Mouse (Mus musculus): ENCODE data around the gene Il1rapl1.

Gene Il1rapl1

DNA sequence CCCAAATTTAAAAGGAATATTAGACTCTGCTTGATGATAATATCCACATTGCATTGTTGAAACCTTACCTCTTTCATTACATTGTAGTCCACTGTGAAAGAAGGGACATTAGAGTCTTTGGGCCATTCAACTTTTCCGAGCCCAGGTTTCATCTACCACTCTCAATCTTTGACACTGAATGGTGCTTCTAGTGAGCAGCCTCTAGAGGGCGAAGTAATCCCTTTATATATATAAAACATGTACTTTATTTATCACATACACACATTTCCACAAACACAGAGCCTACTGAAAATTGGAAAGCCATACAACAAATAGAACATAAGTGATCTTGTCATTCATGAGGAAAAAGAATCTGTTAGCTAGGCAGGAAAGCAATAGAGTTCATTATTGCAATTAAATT lies 459.8 kb downstream of the Il1rapl1 start:
- no peak for DNase-seq (ENCODE audit: low read depth, low spot score)

DNA sequence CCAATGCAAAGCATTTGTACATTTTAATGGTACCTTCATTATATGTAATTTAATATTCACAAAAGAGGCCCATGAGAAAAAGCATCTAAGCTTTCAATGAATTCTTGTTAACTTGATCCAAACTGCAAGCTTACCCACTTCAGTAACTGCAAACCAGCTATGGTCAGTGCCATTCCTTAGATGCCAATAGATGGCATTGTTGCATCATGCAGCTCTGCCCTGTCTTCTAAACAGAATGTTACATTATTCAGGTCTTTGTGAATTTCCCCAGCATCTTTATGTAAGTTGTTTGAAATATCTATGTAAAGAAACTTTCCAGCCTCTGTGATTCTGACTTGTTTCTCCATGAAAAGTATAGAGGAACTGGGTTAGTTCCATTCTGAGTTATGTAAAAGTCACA lies 514.5 kb downstream of the Il1rapl1 start:
- no peak for DNase-seq (ENCODE audit: low read depth, low spot score)

DNA sequence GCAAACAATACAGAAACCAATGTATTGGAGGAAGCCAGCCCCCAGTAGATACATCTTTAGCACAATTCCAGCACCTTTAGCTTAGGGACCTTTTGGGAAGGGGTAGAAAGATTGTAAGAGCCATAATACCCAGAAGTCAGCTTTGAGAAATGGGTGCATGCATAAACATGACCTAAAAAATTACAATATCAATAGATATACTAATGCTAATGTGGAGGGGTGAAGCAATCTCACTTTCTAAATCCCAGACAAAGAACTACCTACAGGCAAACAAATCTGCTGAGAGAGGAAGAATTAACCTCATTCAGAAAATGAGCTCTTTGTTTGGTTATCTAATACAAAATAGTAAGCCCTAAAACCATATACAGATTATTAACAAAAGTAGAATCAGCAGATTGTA lies 607.4 kb downstream of the Il1rapl1 start:
- DNase-seq (ENCODE audit: low read depth, low spot score): no peak

DNA sequence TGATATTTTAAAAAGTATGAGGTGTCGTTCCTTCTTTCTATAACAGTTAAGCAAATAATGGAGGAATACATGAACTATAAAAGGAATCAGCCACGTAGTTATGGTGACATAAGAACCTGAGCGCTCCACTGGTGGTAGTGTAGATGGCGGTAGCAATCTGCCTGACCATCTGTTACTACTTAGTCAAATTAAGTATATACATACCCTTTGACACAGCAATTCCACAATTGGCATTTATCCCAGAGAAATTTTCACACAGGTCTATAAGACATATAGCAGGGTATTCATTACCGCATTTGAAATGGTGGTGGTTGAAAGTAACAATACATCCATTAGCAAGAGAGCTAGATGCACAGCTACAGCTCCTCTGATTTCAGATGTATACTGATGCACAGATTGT lies 612.8 kb downstream of the Il1rapl1 start:
- DNase-seq (ENCODE audit: low read depth, low spot score): no peak

DNA sequence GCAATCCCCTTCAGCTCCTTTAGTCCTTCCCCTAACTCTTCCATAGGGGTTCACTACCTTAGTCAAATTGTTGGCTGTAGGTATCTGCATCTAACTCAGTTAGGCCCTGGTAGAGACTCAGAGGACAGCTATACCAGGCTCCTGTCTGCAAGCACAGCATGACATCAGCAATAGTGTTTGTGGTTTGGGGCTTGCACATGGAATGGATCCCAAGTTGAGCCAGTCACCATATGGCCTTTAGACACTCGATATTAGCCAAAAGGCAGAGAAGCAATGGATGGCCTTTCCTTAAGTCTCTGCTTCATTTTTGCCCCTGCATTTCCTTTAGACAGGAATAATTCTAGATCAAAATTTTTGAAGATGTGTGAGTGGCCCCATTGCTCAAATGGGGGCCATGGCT lies 632.0 kb downstream of the Il1rapl1 start:
- DNase-seq (ENCODE audit: low read depth, low spot score): no peak

DNA sequence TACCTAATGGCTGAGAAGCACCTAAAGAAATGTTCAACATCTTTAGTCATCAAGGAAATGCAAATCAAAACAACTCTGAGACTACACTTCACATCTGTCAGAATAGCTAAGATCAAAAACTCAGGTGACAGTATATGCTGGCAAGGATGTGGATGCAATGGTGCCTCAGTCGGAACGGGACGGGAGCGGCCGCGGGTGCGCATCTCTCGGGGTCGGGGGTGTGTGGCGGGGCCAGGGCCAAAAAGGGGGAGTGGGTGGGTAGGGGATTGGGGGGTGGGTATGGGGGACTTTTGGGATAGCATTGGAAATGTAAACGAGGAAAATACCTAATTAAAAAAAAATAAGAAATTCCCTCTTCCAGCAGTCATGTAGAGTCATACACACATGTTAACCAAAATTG lies 877.3 kb downstream of the Il1rapl1 start:
- DNase-seq (ENCODE audit: low read depth, low spot score): peak; percentile 1

DNA sequence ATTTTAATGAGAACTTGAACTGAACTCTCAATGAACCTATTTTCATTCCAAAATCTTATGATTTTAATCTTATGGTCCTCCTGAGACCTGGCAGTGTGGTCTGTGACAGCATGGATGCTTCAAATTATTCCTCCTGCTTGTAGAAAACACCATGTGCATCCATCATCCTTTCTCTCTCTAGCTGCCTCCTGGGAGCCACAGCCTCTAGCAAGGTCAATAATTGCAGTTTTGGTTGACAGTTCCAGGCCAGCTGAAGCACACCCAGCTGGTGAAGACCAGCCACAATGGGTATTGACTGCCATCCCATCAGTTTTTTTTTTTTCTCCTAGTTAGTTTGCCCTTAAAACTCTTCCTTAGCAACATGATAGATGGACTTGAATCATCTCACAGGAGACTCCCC lies 890.2 kb downstream of the Il1rapl1 start:
- DNase-seq (ENCODE audit: low read depth, low spot score): no peak

DNA sequence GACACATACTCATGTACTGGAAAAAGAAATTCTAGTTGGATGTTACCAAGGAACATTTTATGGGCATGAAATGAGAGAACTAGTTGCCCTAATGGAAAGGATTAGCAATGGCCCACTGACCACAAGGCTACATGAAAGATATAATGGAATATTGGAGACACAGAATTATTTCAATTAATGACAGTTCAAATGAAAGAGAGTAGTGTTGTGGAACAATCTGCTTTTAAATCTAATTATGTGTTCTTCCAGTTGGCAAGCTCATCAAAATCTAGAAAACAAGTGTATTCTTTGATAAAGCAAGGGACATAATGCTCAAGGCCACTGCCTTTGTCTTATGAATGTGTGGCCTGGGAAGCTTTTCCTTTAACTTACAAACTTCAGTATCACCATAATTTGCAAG lies 1113.1 kb downstream of the Il1rapl1 start:
- no peak for DNase-seq (ENCODE audit: low read depth, low spot score)

DNA sequence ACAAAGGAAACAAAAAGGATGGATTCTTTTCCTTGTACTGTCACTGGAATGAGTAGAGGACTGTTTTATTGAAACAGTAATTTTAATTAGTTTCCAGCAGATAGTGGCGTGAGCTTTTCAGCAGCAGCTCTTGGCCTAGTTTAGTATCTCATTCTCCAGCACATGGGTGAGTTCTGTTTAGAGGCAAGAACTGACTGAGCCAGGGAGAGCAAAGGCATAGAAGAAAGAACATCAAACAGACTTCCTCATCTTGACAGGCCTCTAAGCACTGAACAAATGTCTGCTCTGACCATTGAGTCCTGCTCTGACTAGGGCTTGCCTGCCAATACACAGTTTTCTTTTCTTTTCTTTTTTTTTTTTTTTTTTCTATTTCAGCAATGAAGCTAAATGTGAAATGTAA lies 1160.3 kb downstream of the Il1rapl1 start:
- DNase-seq (ENCODE audit: low read depth, low spot score): no peak

DNA sequence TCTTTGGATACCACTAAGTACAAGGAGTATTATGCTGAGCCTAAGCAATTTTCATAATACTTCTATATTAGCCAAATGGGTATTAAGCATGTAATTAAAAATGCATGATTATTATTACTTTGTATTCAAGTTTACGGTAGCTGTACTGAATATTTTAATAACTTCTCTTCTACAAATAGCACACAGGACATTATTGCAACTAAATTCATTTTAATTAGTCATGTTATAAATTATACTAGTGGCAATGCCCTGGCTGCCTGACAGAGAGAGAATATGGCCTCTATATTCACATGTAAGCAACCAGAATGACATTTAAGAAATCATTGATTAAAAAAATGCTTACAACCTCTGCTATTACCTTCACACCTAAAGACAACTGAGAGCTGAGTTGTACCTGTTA lies 1160.8 kb downstream of the Il1rapl1 start:
- DNase-seq (ENCODE audit: low read depth, low spot score): no peak

DNA sequence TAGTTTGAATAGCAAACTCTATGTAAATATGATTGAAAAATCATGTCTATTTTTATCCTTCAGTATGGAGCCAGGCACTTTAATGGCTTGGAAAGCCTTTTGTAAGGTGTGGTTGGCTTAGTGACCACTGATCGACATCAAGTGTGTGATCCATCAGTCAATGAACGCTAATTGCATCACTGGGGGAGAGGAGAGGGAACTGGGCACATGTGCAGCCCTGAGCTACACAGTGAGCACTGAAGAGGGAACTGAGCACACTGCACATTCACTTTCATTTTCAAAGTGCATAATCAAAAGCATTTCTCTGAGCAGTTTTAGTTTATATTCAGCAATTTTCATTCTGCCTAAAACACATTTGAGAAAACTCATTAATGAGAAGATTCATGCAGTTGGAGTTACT lies 1164.5 kb downstream of the Il1rapl1 start:
- no peak for DNase-seq (ENCODE audit: low read depth, low spot score)

DNA sequence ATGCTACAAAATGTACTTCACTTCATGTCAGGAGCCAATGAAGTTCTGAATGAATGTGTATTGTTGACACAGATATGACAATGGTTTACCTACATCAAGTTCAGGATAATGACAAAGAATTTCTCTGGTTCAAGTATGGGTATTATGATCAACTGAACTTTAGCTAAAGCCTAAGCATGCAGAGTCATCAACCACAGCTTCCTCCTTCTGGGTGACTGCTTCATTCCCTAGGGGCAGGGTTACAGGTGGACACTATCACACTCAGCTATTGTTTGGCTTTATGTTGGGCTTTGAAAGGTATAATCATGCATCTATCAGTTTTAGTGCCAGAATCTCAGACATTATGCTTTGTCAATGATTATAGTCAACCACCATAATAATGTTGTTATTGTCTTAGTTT lies 1166.3 kb downstream of the Il1rapl1 start:
- DNase-seq (ENCODE audit: low read depth, low spot score): no peak

DNA sequence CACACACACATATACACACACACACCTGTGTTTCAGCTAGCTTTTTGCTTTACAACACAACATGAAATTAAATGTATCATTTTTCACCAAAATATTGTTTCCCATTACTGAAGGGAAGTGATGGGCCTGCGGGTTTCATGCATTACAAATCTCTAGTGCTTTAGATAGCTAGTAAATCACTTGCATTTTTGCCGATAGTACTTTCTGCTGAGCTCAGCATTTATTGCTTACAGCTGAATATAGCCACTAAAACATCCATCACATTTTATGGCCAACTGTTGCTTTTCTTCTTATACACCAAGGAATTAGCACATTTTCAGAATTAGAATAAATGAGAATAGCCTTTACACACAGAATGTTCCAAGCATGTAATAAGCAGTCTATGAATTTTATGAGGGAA lies 1260.6 kb downstream of the Il1rapl1 start:
- no peak for DNase-seq (ENCODE audit: low read depth, low spot score)

DNA sequence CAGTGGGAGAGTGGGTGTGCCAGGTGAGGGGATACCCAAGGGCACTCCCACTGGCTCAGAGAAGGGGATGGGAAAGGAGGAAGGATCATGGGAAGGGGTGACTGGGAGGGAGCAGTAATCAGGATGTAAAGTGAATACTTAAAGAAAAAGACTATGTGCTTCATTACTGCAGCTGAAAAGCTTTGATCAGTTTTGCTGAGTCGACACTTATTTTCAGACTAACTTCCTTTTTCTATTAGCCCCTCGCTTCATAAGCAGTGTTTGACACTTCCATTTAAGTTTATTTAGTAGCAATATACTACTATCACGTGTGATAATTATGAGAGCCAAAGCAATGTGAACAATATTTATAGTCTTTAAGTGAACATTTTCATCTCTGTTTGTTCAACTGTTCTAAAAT lies 1307.2 kb downstream of the Il1rapl1 start:
- DNase-seq (ENCODE audit: low read depth, low spot score): no peak

DNA sequence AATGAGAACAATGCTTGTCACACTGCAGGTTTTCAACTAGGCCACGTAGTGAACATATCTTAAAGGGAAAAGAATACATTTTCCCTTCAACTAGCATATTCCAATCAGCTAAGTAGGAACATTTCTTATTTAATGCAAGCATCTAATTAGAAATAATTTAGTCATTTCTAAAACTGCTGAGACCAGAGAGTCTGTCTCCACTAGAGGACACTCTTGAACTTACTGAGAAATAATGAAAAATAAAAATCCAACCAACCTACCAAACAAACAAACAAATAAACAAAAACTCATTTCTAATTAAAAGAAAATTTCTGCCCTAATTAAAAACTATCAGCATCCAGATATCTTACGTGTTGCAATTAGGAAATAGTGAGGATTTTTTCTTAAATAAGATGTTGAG lies 1312.7 kb downstream of the Il1rapl1 start:
- DNase-seq (ENCODE audit: low read depth, low spot score): no peak

DNA sequence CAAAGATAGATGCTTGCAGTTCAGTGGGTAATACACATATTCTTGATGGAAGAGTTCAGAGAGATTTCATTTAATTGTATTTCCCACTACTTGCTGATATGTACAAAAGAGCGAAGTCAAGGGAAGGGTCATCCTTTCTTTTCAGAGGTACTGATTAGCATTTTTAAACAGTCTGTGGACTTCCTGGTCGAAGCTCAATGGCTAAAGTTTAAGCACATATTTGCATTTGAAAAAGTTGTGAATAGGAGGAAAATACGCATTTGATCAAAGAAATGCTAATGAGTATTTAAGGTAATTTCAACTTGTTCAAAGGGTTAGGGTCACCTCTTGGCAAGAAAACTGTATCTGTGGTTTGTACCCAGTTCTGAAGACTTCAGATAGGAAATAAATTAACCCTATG lies 1386.6 kb downstream of the Il1rapl1 start:
- no peak for DNase-seq (ENCODE audit: low read depth, low spot score)

Measured in brain, embryonic 18.5 days (tissue).